In genomic region chr9:44181537-44181936, GRCm38 (mm10) we compare ENCODE assay signal across 23 mouse cellular contexts. TPM values are rescaled to one million over a fixed set of nuclear protein-coding genes. Genes with fewer than 3 reads are reported as not detected.
DNase-seq lines count a peak whose midpoint lies in the region; ATAC-seq and TF ChIP-seq lines count a peak whose summit lies in the region.
"Had no signal": no experiment of that assay in that cellular context is flagged by ENCODE, and none has a peak within 500 bp of the region (broad histone marks: within the 10 kb centered on the region; RNA-seq: fewer than 3 reads in every experiment).

No protein-coding gene starts in this region.

- ATAC-seq in heart, postnatal 0 days (ENCODE audit: insufficient read depth, low read depth), result peak; percentile 21; the same call in 1 of the 2 replicates
- ATAC-seq in CD4-positive, CD25-positive, alpha-beta regulatory T cell, adult 4 months, result peak; percentile 88
- ATAC-seq: intestine, embryonic 15.5 days; liver, embryonic 12.5 days; midbrain, embryonic 13.5 days had no signal

- TF ChIP-seq CTCF in heart, adult 2 months (IDR thresholded peaks at IDR 0.05), result no peak
- TF ChIP-seq CTCF in heart, postnatal 0 days (IDR thresholded peaks at IDR 0.05; ENCODE audit: low read depth), result no peak

- peak overlapping the region; percentile 24; the same call in 1 of the 2 replicates for H3K27ac ChIP-seq in heart, adult 2 months
- H3K27ac ChIP-seq in heart, postnatal 0 days (ENCODE audit: low read depth), result peak overlapping the region; percentile 69
- H3K27ac ChIP-seq: embryonic facial prominence, embryonic 13.5 days; forebrain, embryonic 12.5 days; hindbrain, embryonic 14.5 days; intestine, embryonic 15.5 days; limb, embryonic 13.5 days; liver, embryonic 12.5 days; midbrain, embryonic 13.5 days had no signal

- H3K9me3 ChIP-seq in heart, postnatal 0 days (replicated peaks; ENCODE audit: control insufficient read depth, low read length), result no peaks in the 10 kb centered on the region
- H3K9me3 ChIP-seq: embryonic facial prominence, embryonic 13.5 days; intestine, embryonic 15.5 days; liver, embryonic 12.5 days; midbrain, embryonic 13.5 days had no signal

- no peak for TF ChIP-seq POLR2A in heart, adult 2 months (IDR thresholded peaks at IDR 0.05; ENCODE audit: insufficient read depth, low read depth, low read length)

- peaks cover 11% of the 10 kb centered on the region for H3K4me1 ChIP-seq in heart, adult 2 months (ENCODE audit: control insufficient read depth, insufficient read depth, low read length)
- H3K4me1 ChIP-seq in heart, postnatal 0 days (ENCODE audit: control insufficient read depth, insufficient read depth), result peaks cover 34% of the 10 kb centered on the region
- H3K4me1 ChIP-seq: embryonic facial prominence, embryonic 13.5 days; forebrain, embryonic 12.5 days had no signal

- peaks cover 8% of the 10 kb centered on the region for H3K79me2 ChIP-seq in heart, adult 2 months (replicated peaks; ENCODE audit: control insufficient read depth, insufficient read depth, low read length)

- no peaks in the 10 kb centered on the region for H3K27me3 ChIP-seq in heart, adult 2 months (ENCODE audit: control insufficient read depth, insufficient read depth, low read length)
- no peaks in the 10 kb centered on the region for H3K27me3 ChIP-seq in heart, postnatal 0 days (ENCODE audit: control insufficient read depth, insufficient read depth, low read length)
- H3K27me3 ChIP-seq: embryonic facial prominence, embryonic 13.5 days; forebrain, embryonic 12.5 days; intestine, embryonic 15.5 days; limb, embryonic 13.5 days; liver, embryonic 12.5 days; midbrain, embryonic 13.5 days had no signal

- no peak for DNase-seq in heart, adult 2 months
- DNase-seq in heart, adult 18-20 months, result no peak
- DNase-seq in heart, postnatal 0 days (ENCODE audit: low spot score), result peak; percentile 50
- DNase-seq in heart, postnatal 36 days, result no peak
- peak; percentile 65 for DNase-seq in naive thymus-derived CD4-positive, alpha-beta T cell, adult 2 months (ENCODE audit: low read depth)
- DNase-seq in frontal cortex, adult 2 months (ENCODE audit: extremely low spot score in 1 of 2, low spot score in 1 of 2), result no peak
- DNase-seq: embryo, embryonic 11 days; layer of hippocampus, postnatal 36 days had no signal

- H3K4me2 ChIP-seq in heart, postnatal 0 days (ENCODE audit: low read depth, low read length), result peak overlapping the region; percentile 37; the same call in 1 of the 2 replicates
- H3K4me2 ChIP-seq: embryonic facial prominence, embryonic 13.5 days; forebrain, embryonic 12.5 days; hindbrain, embryonic 14.5 days; intestine, embryonic 15.5 days; limb, embryonic 13.5 days; liver, embryonic 12.5 days; midbrain, embryonic 13.5 days had no signal

- H3K36me3 ChIP-seq in heart, adult 2 months (ENCODE audit: control insufficient read depth, insufficient read depth, low read length), result peaks cover 10% of the 10 kb centered on the region
- 0 out of 2 replicates have a peak, but pooled peaks cover 3% of the 10 kb centered on the region for H3K36me3 ChIP-seq in heart, postnatal 0 days (replicated peaks; ENCODE audit: control insufficient read depth, insufficient read depth, low read length)
- H3K36me3 ChIP-seq: intestine, embryonic 15.5 days had no signal

- no peak overlapping the region; the same call in 1 of the 2 replicates for H3K9ac ChIP-seq in heart, adult 2 months (ENCODE audit: low read depth, low read length)
- H3K9ac ChIP-seq in heart, postnatal 0 days (replicated peaks; ENCODE audit: low read depth, low read length), result no peak overlapping the region
- H3K9ac ChIP-seq: embryonic facial prominence, embryonic 13.5 days; forebrain, embryonic 12.5 days; hindbrain, embryonic 14.5 days; intestine, embryonic 15.5 days; limb, embryonic 13.5 days; liver, embryonic 12.5 days; midbrain, embryonic 13.5 days had no signal

- no peak overlapping the region for H3K4me3 ChIP-seq in heart, adult 2 months
- H3K4me3 ChIP-seq in heart, postnatal 0 days (ENCODE audit: low read depth, low read length), result no peak overlapping the region
- H3K4me3 ChIP-seq: embryonic facial prominence, embryonic 13.5 days; erythroblast, embryonic 14.5 days; forebrain, embryonic 12.5 days; intestine, embryonic 15.5 days; limb, embryonic 13.5 days; liver, embryonic 12.5 days; midbrain, embryonic 13.5 days had no signal

- no peak for TF ChIP-seq EP300 in heart, adult 2 months (IDR thresholded peaks at IDR 0.05; ENCODE audit: insufficient read depth, low read depth, low read length)
- no peak for TF ChIP-seq EP300 in heart, postnatal 0 days (IDR thresholded peaks at IDR 0.05; ENCODE audit: low read depth)

- intact Hi-C loops in heart, adult 2 months (cut with DNase I), result no loop called here
- intact Hi-C loops in heart, postnatal 36 days (cut with DNase I), result loop anchor here (2.0 kb wide), 1 partner anchor 53 kb away; the partner anchor contains the start of gene Cbl

- 8% methylated on average over 5 of the region's 5 CpGs for WGBS in heart, adult 2 months
- 9% methylated on average over 5 of the region's 5 CpGs for WGBS in heart, postnatal 0 days

RNA-seq across cellular contexts. Expression of gene Mcam, which starts 47.3 kb away (rescaled TPM):
- total RNA-seq in heart, adult 2 months (2021), result 10 to 100 TPM; 31.6 to 32.5 TPM
- 49.8 and 70.9 TPM in 2 replicates for polyA plus RNA-seq in heart, adult 2 months (2012; rRNA removed)
- total RNA-seq in heart, adult 18-20 months (2021), result 10 to 100 TPM; 31.0 to 38.6 TPM
- 190 and 209 TPM in 2 replicates for total RNA-seq in heart, postnatal 0 days (2014; rRNA removed; ENCODE audit: low replicate concordance)
- 47.1 and 54.2 TPM in 2 replicates for polyA plus RNA-seq in heart, postnatal 0 days (2015; fragmentation: Nextera tagmentation; extraction: Ambion mirVana)
- total RNA-seq in heart, postnatal 36 days (2021), result 10 to 100 TPM; 38.7 to 39.3 TPM
- polyA plus RNA-seq in CD4-positive, CD25-positive, alpha-beta regulatory T cell, adult 4 months (2017; shearing (Covaris generic)), result under 1 TPM in 1 of 2 experiments, not detected in 1; 0.34 TPM
- polyA plus RNA-seq in frontal cortex, adult 2 months (2012; rRNA removed), result 16.8 and 17.4 TPM in 2 replicates
- polyA plus RNA-seq: erythroblast, embryonic 14.5 days had no signal

RNA-seq across cellular contexts. Expression of gene Cbl, which starts 52.3 kb away (rescaled TPM):
- total RNA-seq in heart, adult 2 months (2021), result 10 to 100 TPM; 17.8 to 18.7 TPM
- polyA plus RNA-seq in heart, adult 2 months (2012; rRNA removed), result 5.0 and 11.8 TPM in 2 replicates
- 10 to 100 TPM; 18.0 to 18.5 TPM for total RNA-seq in heart, adult 18-20 months (2021)
- total RNA-seq in heart, postnatal 0 days (2014; rRNA removed; ENCODE audit: low replicate concordance), result 17.6 and 18.6 TPM in 2 replicates
- 4.3 and 5.2 TPM in 2 replicates for polyA plus RNA-seq in heart, postnatal 0 days (2015; fragmentation: Nextera tagmentation; extraction: Ambion mirVana)
- total RNA-seq in heart, postnatal 36 days (2021), result 10 to 100 TPM; 17.7 to 22.6 TPM
- polyA plus RNA-seq in CD4-positive, CD25-positive, alpha-beta regulatory T cell, adult 4 months (2017; shearing (Covaris generic)), result 10 to 100 TPM; 22.7 to 23.0 TPM
- polyA plus RNA-seq in frontal cortex, adult 2 months (2012; rRNA removed), result 18.6 and 20.5 TPM in 2 replicates

RNA-seq across cellular contexts. Expression of gene Ccdc153, which starts 58.9 kb away (rescaled TPM):
- not detected for total RNA-seq in heart, adult 2 months (2021)
- polyA plus RNA-seq in heart, adult 2 months (2012; rRNA removed), result 1.6 TPM in 1 of 2 replicates, not detected in the other
- 1 to 10 TPM in 1 of 2 experiments, not detected in 1; 1.7 TPM for total RNA-seq in heart, adult 18-20 months (2021)
- total RNA-seq in heart, postnatal 0 days (2014; rRNA removed; ENCODE audit: low replicate concordance), result not detected in 2 replicates
- polyA plus RNA-seq in heart, postnatal 0 days (2015; fragmentation: Nextera tagmentation; extraction: Ambion mirVana), result 2.0 TPM in 1 of 2 replicates, not detected in the other
- total RNA-seq in heart, postnatal 36 days (2021), result not detected
- not detected for polyA plus RNA-seq in CD4-positive, CD25-positive, alpha-beta regulatory T cell, adult 4 months (2017; shearing (Covaris generic))
- polyA plus RNA-seq in frontal cortex, adult 2 months (2012; rRNA removed), result 1.1 TPM in 1 of 2 replicates, not detected in the other
- total RNA-seq: gastrocnemius, postnatal 10 days; heart, postnatal 25 days; megakaryocyte progenitor cell, adult 5-6 weeks; monocyte, adult 5-6 weeks had no signal
- polyA plus RNA-seq: embryonic facial prominence, embryonic 13.5 days; erythroblast, embryonic 14.5 days; forebrain, embryonic 12.5 days; hindbrain, embryonic 14.5 days; intestine, embryonic 15.5 days; limb, embryonic 13.5 days; liver, embryonic 12.5 days; midbrain, embryonic 13.5 days; neural tube, embryonic 11.5 days; small intestine, adult 2 months had no signal

Comparison
In these comparisons a context has a peak if more than half of its experiments do, and no peak if none do; other contexts are left out.
1. DNase-seq: peak in heart, postnatal 0 days (single experiment) and naive thymus-derived CD4-positive, alpha-beta T cell, adult 2 months (single experiment); none in heart, adult 2 months (0 of 2), heart, adult 18-20 months (0 of 2), heart, postnatal 36 days (0 of 2) and frontal cortex, adult 2 months (0 of 2).